Mouse (Mus musculus) forebrain, embryonic 15.5 days (tissue): ENCODE results near the gene Rfx1. TPM values are rescaled to one million over a fixed set of nuclear protein-coding genes. Genes with fewer than 3 reads are reported as not detected.
A peak's percentile ranks its signal among the peaks of the same experiment; 100 is the strongest.

ENCODE experiments used
- ATAC-seq: fragments of 200-750 bp; cut with Nextera tagmentation; replicated peaks from 2 replicates; pipeline ENCODE4 v1.8.0; 2017; ENCODE audit warnings: mild to moderate bottlenecking, moderate TSS enrichment, moderate library complexity
- H3K27ac ChIP-seq: fragments of 300-500 bp; sonication (generic); replicated peaks from 2 replicates; pipeline ENCODE4 v1.5.1; 2015; ENCODE audit warnings: mild to moderate bottlenecking, inconsistent platforms
- H3K27me3 ChIP-seq: fragments of 300-500 bp; sonication (generic); 2 replicates; pipeline ENCODE4 v1.6.1; 2015; ENCODE audit warnings: inconsistent platforms
- H3K36me3 ChIP-seq: fragments of 300-500 bp; sonication (generic); 2 replicates; pipeline ENCODE4 v1.6.1; 2015; ENCODE audit warnings: mild to moderate bottlenecking, inconsistent platforms
- H3K4me1 ChIP-seq: fragments of 300-500 bp; sonication (generic); 2 replicates; pipeline ENCODE4 v1.6.1; 2015; ENCODE audit warnings: inconsistent platforms
- H3K4me2 ChIP-seq: fragments of 300-500 bp; sonication (generic); replicated peaks from 2 replicates; pipeline ENCODE4 v1.6.1; 2015; ENCODE audit warnings: mild to moderate bottlenecking, inconsistent platforms
- H3K4me3 ChIP-seq: fragments of 300-500 bp; sonication (generic); 2 replicates; pipeline ENCODE4 v1.5.1; 2015; ENCODE audit warnings: mild to moderate bottlenecking, inconsistent platforms
- H3K9ac ChIP-seq: fragments of 300-500 bp; sonication (generic); replicated peaks from 2 replicates; pipeline ENCODE4 v1.6.1; 2015; ENCODE audit warnings: mild to moderate bottlenecking, inconsistent platforms
- H3K9me3 ChIP-seq: fragments of 300-500 bp; sonication (generic); 2 replicates; pipeline ENCODE4 v1.6.1; 2016; ENCODE audit warnings: inconsistent platforms
- whole genome bisulfite sequencing: fragments of 180-500 bp; shearing (Covaris S2); methylation state at CpG from one replicate; pipeline ENCODE4 v1.1.7; 2015; ENCODE audit warnings: mixed read lengths; 5-methylcytosine and 5-hydroxymethylcytosine counted together
- polyA plus RNA-seq: library from polyadenylated mRNA; unstranded; fragments of >200 nt; fragmentation: Nextera tagmentation; extraction: Ambion mirVana; gene quantifications from 2 replicates; pipeline ENCODE4 v1.2.1, GENCODE M21; 2015

Gene Rfx1
- polyA plus RNA-seq, 1 experiment from 2014 or later = 9.1 TPM

DNA sequence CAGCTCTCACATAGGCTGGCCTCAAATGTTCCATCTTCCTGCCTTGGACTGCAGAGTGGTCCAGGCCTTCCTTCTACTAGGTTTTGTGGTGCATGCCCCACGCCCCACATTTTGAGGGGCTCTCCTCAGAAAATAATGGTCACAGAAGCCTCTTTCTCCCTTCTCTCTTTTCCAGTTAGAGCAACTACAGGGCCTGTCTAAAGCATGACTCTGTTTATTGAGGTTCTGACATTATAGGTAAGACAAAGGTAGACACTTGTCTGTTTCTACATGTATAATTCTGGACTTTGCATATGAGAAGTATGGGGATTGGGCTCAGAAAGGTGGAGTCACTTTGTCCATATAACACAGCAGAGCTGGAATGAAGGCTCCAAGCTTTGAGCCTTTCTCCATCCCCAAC is 1.6 kb upstream of the Rfx1 start, which contains the start of gene Gm10643:
Gene Gm10643 (minus strand): TSS at position 101 of the 400 bp plus-strand sequence.
- Histone ChIP-seq H3K36me3 (no peaks in the 10 kb centered on the region), H3K4me2 (peak within 1 kb of the TSS; percentile 75), H3K4me1 (peaks cover 32% of the 10 kb centered on the region), H3K9me3 (no peaks in the 10 kb centered on the region), H3K27ac (peak within 1 kb of the TSS; percentile 83), H3K4me3 (peak within 1 kb of the TSS; percentile 99), H3K27me3 (no peaks in the 10 kb centered on the region), H3K9ac (peak within 1 kb of the TSS; percentile 67)
- ATAC-seq = no peak
- 90% methylated on average over 1 of the region's 1 CpGs for WGBS

GRCm38 (mm10) chr8:84065457-84066072 is 1.1 kb upstream of the Rfx1 start:
- H3K36me3 ChIP-seq = no peaks in the 10 kb centered on the region
- H3K4me1 ChIP-seq = peaks cover 36% of the 10 kb centered on the region
- H3K4me3 ChIP-seq = peak overlapping the region; percentile 99
- ATAC-seq = no peak
- H3K27ac ChIP-seq = peak overlapping the region; percentile 83
- no peaks in the 10 kb centered on the region for H3K27me3 ChIP-seq
- 23% methylated on average over 5 of the region's 5 CpGs for WGBS
- no peaks in the 10 kb centered on the region for H3K9me3 ChIP-seq
- H3K4me2 ChIP-seq = peak overlapping the region; percentile 75
- peak overlapping the region; percentile 67 for H3K9ac ChIP-seq

DNA sequence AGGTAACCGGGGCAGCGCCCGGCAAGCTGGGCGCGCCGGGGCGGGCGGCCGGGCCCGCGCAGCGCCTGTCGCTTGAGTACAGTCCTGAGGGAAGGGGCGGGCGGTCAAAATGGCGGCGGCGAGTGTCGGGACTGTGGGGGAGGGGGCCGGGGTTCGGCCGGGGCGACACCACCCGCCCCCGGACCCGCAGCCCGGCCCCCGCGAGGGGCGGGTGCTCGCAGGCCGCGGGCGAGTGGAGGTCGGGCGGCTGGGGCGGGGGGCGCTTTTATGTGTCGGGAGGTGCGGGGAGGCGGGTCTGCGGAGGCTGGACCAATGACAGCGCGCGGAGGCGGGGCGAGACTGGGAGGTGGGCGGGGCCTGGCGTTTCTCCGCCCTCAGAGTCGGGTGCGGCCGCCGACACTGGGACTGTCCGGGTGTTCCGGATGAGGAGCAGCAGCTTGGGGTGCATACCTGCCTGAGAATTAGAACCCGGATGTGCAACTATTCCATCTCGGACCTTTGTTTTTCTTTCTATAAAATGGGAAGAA is 476 bp downstream of the Rfx1 start:
- H3K36me3 ChIP-seq = no peaks in the 10 kb centered on the region
- peaks cover 43% of the 10 kb centered on the region for H3K4me1 ChIP-seq
- H3K4me2 ChIP-seq = peak overlapping the region; percentile 34
- peak; percentile 60 for ATAC-seq
- peak overlapping the region; percentile 99 for H3K4me3 ChIP-seq
- no peaks in the 10 kb centered on the region for H3K27me3 ChIP-seq
- 1% methylated on average over 57 of the region's 58 CpGs for WGBS
- no peaks in the 10 kb centered on the region for H3K9me3 ChIP-seq
- peak overlapping the region; percentile 82 for H3K9ac ChIP-seq
- H3K27ac ChIP-seq = peak overlapping the region; percentile 96

DNA sequence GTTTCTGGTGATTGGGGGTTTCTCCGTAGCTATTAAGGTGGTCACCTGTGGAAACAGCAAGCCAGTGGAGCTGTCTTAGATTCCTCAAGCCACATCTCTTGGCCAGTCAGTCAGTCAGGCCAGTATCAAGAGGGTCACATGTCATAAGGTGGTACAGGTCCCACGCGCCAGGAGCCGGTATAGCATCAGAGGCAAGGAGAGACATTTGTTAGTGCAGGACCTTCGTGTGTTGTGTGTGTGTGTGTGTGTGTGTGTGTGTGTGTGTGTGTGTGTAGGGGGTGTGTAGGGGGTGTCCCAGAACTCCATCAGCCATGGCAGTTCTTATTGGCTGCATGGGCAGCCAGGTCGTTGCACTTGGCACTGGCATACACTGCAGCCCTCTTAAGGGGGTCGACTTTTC is 1.3 kb downstream of the Rfx1 start:
- Histone ChIP-seq H3K4me3 (peak overlapping the region; percentile 99), H3K36me3 (no peaks in the 10 kb centered on the region), H3K9ac (no peak overlapping the region), H3K27me3 (no peaks in the 10 kb centered on the region), H3K9me3 (no peaks in the 10 kb centered on the region), H3K4me2 (peak overlapping the region; percentile 34), H3K4me1 (peaks cover 50% of the 10 kb centered on the region), H3K27ac (no peak overlapping the region)
- WGBS = 87% methylated on average over 7 of the region's 7 CpGs
- no peak for ATAC-seq

- no peaks in the 10 kb centered on the region for H3K27me3 ChIP-seq
- no peak for ATAC-seq
- H3K9ac ChIP-seq = no peak overlapping the region
- 77% methylated on average over 12 of the region's 12 CpGs for WGBS
- no peak overlapping the region for H3K27ac ChIP-seq
- no peak overlapping the region for H3K4me3 ChIP-seq
- no peaks in the 10 kb centered on the region for H3K36me3 ChIP-seq
- no peaks in the 10 kb centered on the region for H3K9me3 ChIP-seq
- peaks cover 56% of the 10 kb centered on the region for H3K4me1 ChIP-seq
- H3K4me2 ChIP-seq = 0 out of 2 replicates have a peak overlapping the region, but pooled peaks have one; percentile 34
Observed at GRCm38 (mm10) chr8:84068316-84069035, 1.8 kb downstream of the Rfx1 start.

DNA sequence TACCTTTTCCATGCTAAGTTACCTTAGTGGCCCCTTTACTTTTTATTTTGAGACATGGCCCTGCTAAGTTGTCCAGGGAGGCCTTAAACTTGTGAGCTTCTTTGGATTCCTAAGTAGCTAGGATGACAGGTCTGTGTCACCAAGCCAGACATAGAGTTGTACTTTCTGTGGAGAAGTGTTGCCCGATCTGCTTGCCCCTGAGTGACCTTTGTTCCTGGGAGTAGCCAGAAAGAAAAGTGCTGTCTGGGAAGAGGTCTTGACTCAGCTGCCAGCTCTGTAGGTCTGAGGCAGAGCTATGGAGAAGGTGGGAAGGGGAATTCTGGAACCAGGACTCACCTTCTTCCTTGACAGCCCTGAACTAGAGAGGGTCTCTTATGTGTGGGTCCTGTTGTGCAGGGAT is 2.5 kb downstream of the Rfx1 start:
- Histone ChIP-seq H3K36me3 (no peaks in the 10 kb centered on the region), H3K4me3 (no peak overlapping the region), H3K4me1 (peaks cover 60% of the 10 kb centered on the region), H3K4me2 (no peak overlapping the region), H3K27me3 (no peaks in the 10 kb centered on the region), H3K9ac (no peak overlapping the region), H3K9me3 (no peaks in the 10 kb centered on the region), H3K27ac (no peak overlapping the region)
- ATAC-seq = no peak
- 74% methylated on average over 1 of the region's 1 CpGs for WGBS

GRCm38 (mm10) chr8:84069750-84070149 is 3.1 kb downstream of the Rfx1 start:
- WGBS = 35% methylated on average over 2 of the region's 2 CpGs
- Histone ChIP-seq H3K4me3 (no peak overlapping the region), H3K36me3 (peaks cover 5% of the 10 kb centered on the region; the same call in 1 of the 2 replicates), H3K27ac (no peak overlapping the region), H3K4me1 (peaks cover 60% of the 10 kb centered on the region), H3K27me3 (no peaks in the 10 kb centered on the region), H3K9ac (no peak overlapping the region), H3K9me3 (no peaks in the 10 kb centered on the region), H3K4me2 (no peak overlapping the region)
- no peak for ATAC-seq

DNA sequence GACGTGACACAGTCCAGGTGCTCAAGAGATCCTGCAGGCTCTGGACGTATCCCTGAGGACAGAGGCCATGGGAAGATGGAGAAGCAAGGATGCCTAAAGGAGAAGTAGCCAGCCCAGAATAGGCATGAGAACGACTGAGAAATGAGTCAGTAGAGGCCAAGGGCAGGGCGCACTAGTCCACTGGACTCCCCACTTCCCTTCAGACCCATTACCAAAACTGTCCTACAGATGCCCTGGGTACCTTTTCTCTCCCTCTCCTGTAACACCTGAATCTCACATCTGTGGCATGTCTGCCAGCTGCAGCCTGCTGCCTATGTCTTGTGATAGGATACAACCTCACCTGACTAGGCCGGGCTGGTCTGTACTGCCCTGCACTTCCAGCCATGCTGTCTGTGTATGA is 3.6 kb downstream of the Rfx1 start:
- Histone ChIP-seq H3K36me3 (peaks cover 7% of the 10 kb centered on the region; the same call in 1 of the 2 replicates), H3K27ac (0 out of 2 replicates have a peak overlapping the region, but pooled peaks have one; percentile 0), H3K27me3 (no peaks in the 10 kb centered on the region), H3K4me3 (no peak overlapping the region), H3K9me3 (no peaks in the 10 kb centered on the region), H3K9ac (no peak overlapping the region), H3K4me1 (peaks cover 60% of the 10 kb centered on the region), H3K4me2 (no peak overlapping the region)
- WGBS = 82% methylated on average over 5 of the region's 5 CpGs
- ATAC-seq = no peak

- ATAC-seq = no peak
- WGBS = 74% methylated on average over 2 of the region's 2 CpGs
- H3K4me1 ChIP-seq = peaks cover 57% of the 10 kb centered on the region
Observed at GRCm38 (mm10) chr8:84070667-84071066, 4.0 kb downstream of the Rfx1 start.

GRCm38 (mm10) chr8:84071921-84072320 is 5.3 kb downstream of the Rfx1 start:
- no peak for ATAC-seq
- no peaks in the 10 kb centered on the region for H3K27me3 ChIP-seq
- 81% methylated on average over 3 of the region's 3 CpGs for WGBS
- peaks cover 53% of the 10 kb centered on the region for H3K4me1 ChIP-seq
- H3K36me3 ChIP-seq = peaks cover 7% of the 10 kb centered on the region; the same call in 1 of the 2 replicates
- H3K4me2 ChIP-seq = no peak overlapping the region
- H3K9me3 ChIP-seq = no peaks in the 10 kb centered on the region
- no peak overlapping the region for H3K4me3 ChIP-seq
- H3K27ac ChIP-seq = no peak overlapping the region
- H3K9ac ChIP-seq = no peak overlapping the region

More at GRCm38 (mm10) chr8:84070667-84071066, 4.0 kb downstream of the Rfx1 start:
- Histone ChIP-seq H3K9me3 (no peaks in the 10 kb centered on the region), H3K27me3 (no peaks in the 10 kb centered on the region), H3K4me2 (no peak overlapping the region), H3K36me3 (peaks cover 7% of the 10 kb centered on the region; the same call in 1 of the 2 replicates), H3K27ac (0 out of 2 replicates have a peak overlapping the region, but pooled peaks have one; percentile 0), H3K9ac (no peak overlapping the region), H3K4me3 (no peak overlapping the region)

GRCm38 (mm10) chr8:84072321-84072720 is 5.7 kb downstream of the Rfx1 start:
- Histone ChIP-seq H3K4me2 (no peak overlapping the region), H3K36me3 (peaks cover 7% of the 10 kb centered on the region), H3K9me3 (no peaks in the 10 kb centered on the region), H3K9ac (no peak overlapping the region), H3K4me1 (peaks cover 53% of the 10 kb centered on the region), H3K4me3 (no peak overlapping the region), H3K27me3 (no peaks in the 10 kb centered on the region), H3K27ac (peak overlapping the region; percentile 65; the same call in 1 of the 2 replicates)
- 85% methylated on average over 10 of the region's 10 CpGs for WGBS
- ATAC-seq = no peak
